Mouse (Mus musculus) midbrain, embryonic 13.5 days (tissue): ENCODE data around the gene Spata1. TPM values are rescaled to one million over a fixed set of nuclear protein-coding genes. Genes with fewer than 3 reads are reported as not detected.
"Not testable (repeated sequence)": the region's sequence is repeated elsewhere in the genome, so short reads cannot be mapped to it uniquely, and the experiment has no call there.

Experiments used
- ATAC-seq: fragments of 200-750 bp; cut with Nextera tagmentation; 2 replicates; pipeline ENCODE4 v1.8.0; 2017; ENCODE audit warnings: mild to moderate bottlenecking, moderate TSS enrichment, moderate library complexity
- H3K27ac ChIP-seq: fragments of 300-500 bp; sonication (generic); 2 replicates; pipeline ENCODE4 v1.5.1; 2015; ENCODE audit warnings: inconsistent platforms, mild to moderate bottlenecking, moderate library complexity
- H3K27me3 ChIP-seq: fragments of 300-500 bp; sonication (generic); 2 replicates; pipeline ENCODE4 v1.6.1; 2015; ENCODE audit warnings: mild to moderate bottlenecking, inconsistent platforms
- H3K36me3 ChIP-seq: fragments of 300-500 bp; sonication (generic); 2 replicates; pipeline ENCODE4 v1.6.1; 2015; ENCODE audit warnings: mild to moderate bottlenecking, inconsistent platforms
- H3K4me1 ChIP-seq: fragments of 300-500 bp; sonication (generic); replicated peaks from 2 replicates; pipeline ENCODE4 v1.6.1; 2015; ENCODE audit warnings: inconsistent platforms
- H3K4me2 ChIP-seq: fragments of 300-500 bp; sonication (generic); replicated peaks from 2 replicates; pipeline ENCODE4 v1.6.1; 2015; ENCODE audit warnings: moderate library complexity, mild to moderate bottlenecking, inconsistent platforms
- H3K4me3 ChIP-seq: fragments of 300-500 bp; sonication (generic); replicated peaks from 2 replicates; pipeline ENCODE4 v1.5.1; 2015; ENCODE audit warnings: mild to moderate bottlenecking, inconsistent platforms
- H3K9ac ChIP-seq: fragments of 300-500 bp; sonication (generic); replicated peaks from 2 replicates; pipeline ENCODE4 v1.6.1; 2015; ENCODE audit warnings: mild to moderate bottlenecking, inconsistent platforms
- H3K9me3 ChIP-seq: fragments of 300-500 bp; sonication (generic); 2 replicates; pipeline ENCODE4 v1.6.1; 2016; ENCODE audit warnings: mild to moderate bottlenecking, inconsistent platforms
- WGBS: fragments of 180-500 bp; shearing (Covaris S2); methylation state at CpG from one replicate; pipeline ENCODE4 v1.1.7; 2015; 5-methylcytosine and 5-hydroxymethylcytosine counted together
- polyA plus RNA-seq: library from polyadenylated mRNA; unstranded; fragments of >200 nt; fragmentation: Nextera tagmentation; extraction: Ambion mirVana; gene quantifications from 2 replicates; pipeline ENCODE4 v1.2.1, GENCODE M21; 2015

The Spata1 gene
- polyA plus RNA-seq, 1 experiment from 2014 or later = 5.5 TPM

- no peak for ATAC-seq
- Histone ChIP-seq H3K9me3 (no peaks in the 10 kb centered on the region), H3K4me2 (no peak overlapping the region), H3K9ac (no peak overlapping the region), H3K27ac (no peak overlapping the region), H3K4me3 (no peak overlapping the region), H3K27me3 (no peaks in the 10 kb centered on the region), H3K4me1 (no peaks in the 10 kb centered on the region), H3K36me3 (peaks cover 77% of the 10 kb centered on the region)
- 92% methylated on average over 8 of the region's 8 CpGs for WGBS
These were observed 64.9 kb downstream of the Spata1 start for GRCm38 (mm10) chr3:146434686-146435085.

GRCm38 (mm10) chr3:146433681-146434350, 65.7 kb downstream of the Spata1 start:
- H3K4me1 ChIP-seq = no peaks in the 10 kb centered on the region
- H3K9ac ChIP-seq = no peak overlapping the region
- H3K4me3 ChIP-seq = no peak overlapping the region
- H3K27ac ChIP-seq = no peak overlapping the region
- 92% methylated on average over 14 of the region's 14 CpGs for WGBS
- no peak for ATAC-seq
- no peak overlapping the region for H3K4me2 ChIP-seq
- no peaks in the 10 kb centered on the region for H3K27me3 ChIP-seq
- H3K36me3 ChIP-seq = peaks cover 75% of the 10 kb centered on the region
- H3K9me3 ChIP-seq = no peaks in the 10 kb centered on the region

GRCm38 (mm10) chr3:146433063-146433462, 66.5 kb downstream of the Spata1 start:
- 92% methylated on average over 11 of the region's 11 CpGs for WGBS

GRCm38 (mm10) chr3:146426489-146426888, 73.1 kb downstream of the Spata1 start:
- no peak overlapping the region for H3K27ac ChIP-seq
- H3K4me2 ChIP-seq = no peak overlapping the region
- no peaks in the 10 kb centered on the region for H3K9me3 ChIP-seq
- 77% methylated on average over 8 of the region's 8 CpGs for WGBS
- H3K4me3 ChIP-seq = no peak overlapping the region
- peaks cover 63% of the 10 kb centered on the region for H3K36me3 ChIP-seq
- peak; percentile 49; the same call in 1 of the 2 replicates for ATAC-seq
- H3K27me3 ChIP-seq = no peaks in the 10 kb centered on the region
- 0 out of 2 replicates have a peak, but pooled peaks cover 2% of the 10 kb centered on the region for H3K4me1 ChIP-seq
- no peak overlapping the region for H3K9ac ChIP-seq

More at GRCm38 (mm10) chr3:146433063-146433462, 66.5 kb downstream of the Spata1 start:
- H3K9ac ChIP-seq, H3K9me3 ChIP-seq, H3K27me3 ChIP-seq, H3K4me2 ChIP-seq, H3K4me1 ChIP-seq, H3K27ac ChIP-seq, H3K4me3 ChIP-seq, ATAC-seq: not testable (repeated sequence)
- H3K36me3 ChIP-seq = peaks cover 75% of the 10 kb centered on the region

- 75% methylated on average over 7 of the region's 7 CpGs for WGBS
- Histone ChIP-seq H3K4me2 (no peak overlapping the region), H3K36me3 (peaks cover 63% of the 10 kb centered on the region)
These were observed 73.7 kb downstream of the Spata1 start for GRCm38 (mm10) chr3:146425902-146426301.

GRCm38 (mm10) chr3:146424306-146424900, 75.2 kb downstream of the Spata1 start:
- H3K36me3 ChIP-seq = peaks cover 67% of the 10 kb centered on the region
- ATAC-seq = peak; percentile 44; the same call in 1 of the 2 replicates

More at GRCm38 (mm10) chr3:146425902-146426301, 73.7 kb downstream of the Spata1 start:
- Histone ChIP-seq H3K27ac (no peak overlapping the region), H3K9me3 (no peaks in the 10 kb centered on the region), H3K4me1 (0 out of 2 replicates have a peak, but pooled peaks cover 2% of the 10 kb centered on the region), H3K9ac (no peak overlapping the region), H3K4me3 (no peak overlapping the region), H3K27me3 (no peaks in the 10 kb centered on the region)
- ATAC-seq = 0 out of 2 replicates have a peak, but pooled peaks have one; percentile 51

GRCm38 (mm10) chr3:146423710-146424109, 75.8 kb downstream of the Spata1 start:
- Histone ChIP-seq H3K9me3 (no peaks in the 10 kb centered on the region), H3K9ac (no peak overlapping the region), H3K4me1 (0 out of 2 replicates have a peak, but pooled peaks cover 2% of the 10 kb centered on the region), H3K27ac (no peak overlapping the region), H3K27me3 (no peaks in the 10 kb centered on the region), H3K36me3 (peaks cover 73% of the 10 kb centered on the region), H3K4me2 (no peak overlapping the region), H3K4me3 (no peak overlapping the region)
- no peak for ATAC-seq
- 85% methylated on average over 7 of the region's 7 CpGs for WGBS

More at GRCm38 (mm10) chr3:146424306-146424900, 75.2 kb downstream of the Spata1 start:
- H3K4me1 ChIP-seq = 0 out of 2 replicates have a peak, but pooled peaks cover 2% of the 10 kb centered on the region
- H3K9me3 ChIP-seq = no peaks in the 10 kb centered on the region
- no peak overlapping the region for H3K4me2 ChIP-seq
- no peak overlapping the region for H3K9ac ChIP-seq
- 77% methylated on average over 7 of the region's 7 CpGs for WGBS
- no peaks in the 10 kb centered on the region for H3K27me3 ChIP-seq
- no peak overlapping the region for H3K27ac ChIP-seq
- H3K4me3 ChIP-seq = no peak overlapping the region

- Histone ChIP-seq H3K36me3 (peaks cover 69% of the 10 kb centered on the region), H3K9me3 (no peaks in the 10 kb centered on the region), H3K27ac (no peak overlapping the region), H3K4me1 (0 out of 2 replicates have a peak, but pooled peaks cover 2% of the 10 kb centered on the region), H3K9ac (no peak overlapping the region), H3K4me3 (no peak overlapping the region), H3K27me3 (no peaks in the 10 kb centered on the region), H3K4me2 (no peak overlapping the region)
- no peak for ATAC-seq
- WGBS = 66% methylated on average over 8 of the region's 8 CpGs
These were observed 77.8 kb downstream of the Spata1 start for GRCm38 (mm10) chr3:146421787-146422186.

- no peaks in the 10 kb centered on the region for H3K27me3 ChIP-seq
- WGBS = 93% methylated on average over 15 of the region's 15 CpGs
- no peak overlapping the region for H3K4me2 ChIP-seq
- H3K27ac ChIP-seq = no peak overlapping the region
- 0 out of 2 replicates have a peak, but pooled peaks cover 2% of the 10 kb centered on the region for H3K4me1 ChIP-seq
- no peak overlapping the region for H3K9ac ChIP-seq
- ATAC-seq = no peak
- H3K36me3 ChIP-seq = peaks cover 63% of the 10 kb centered on the region
- H3K4me3 ChIP-seq = no peak overlapping the region
- no peaks in the 10 kb centered on the region for H3K9me3 ChIP-seq
These were observed 79.5 kb downstream of the Spata1 start for GRCm38 (mm10) chr3:146419992-146420537.

GRCm38 (mm10) chr3:146419534-146419933, 80.0 kb downstream of the Spata1 start:
- WGBS = 90% methylated on average over 9 of the region's 9 CpGs
- Histone ChIP-seq H3K4me3 (no peak overlapping the region), H3K9me3 (no peaks in the 10 kb centered on the region), H3K27me3 (no peaks in the 10 kb centered on the region), H3K36me3 (peaks cover 63% of the 10 kb centered on the region), H3K27ac (no peak overlapping the region), H3K9ac (no peak overlapping the region), H3K4me2 (no peak overlapping the region), H3K4me1 (0 out of 2 replicates have a peak, but pooled peaks cover 2% of the 10 kb centered on the region)
- ATAC-seq = no peak

GRCm38 (mm10) chr3:146418901-146419300, 80.7 kb downstream of the Spata1 start:
- Histone ChIP-seq H3K4me3 (no peak overlapping the region), H3K27ac (no peak overlapping the region), H3K9ac (no peak overlapping the region), H3K27me3 (no peaks in the 10 kb centered on the region), H3K36me3 (peaks cover 63% of the 10 kb centered on the region), H3K4me1 (no peaks in the 10 kb centered on the region), H3K4me2 (no peak overlapping the region), H3K9me3 (no peaks in the 10 kb centered on the region)
- no peak for ATAC-seq
- WGBS = 94% methylated on average over 7 of the region's 7 CpGs

- 96% methylated on average over 8 of the region's 8 CpGs for WGBS
- Histone ChIP-seq H3K27ac (no peak overlapping the region), H3K9ac (no peak overlapping the region), H3K4me3 (no peak overlapping the region), H3K4me2 (no peak overlapping the region), H3K36me3 (peaks cover 53% of the 10 kb centered on the region), H3K27me3 (no peaks in the 10 kb centered on the region), H3K4me1 (no peaks in the 10 kb centered on the region), H3K9me3 (no peaks in the 10 kb centered on the region)
- ATAC-seq = no peak
These were observed 81.7 kb downstream of the Spata1 start for GRCm38 (mm10) chr3:146417873-146418272.
